Mouse (Mus musculus): Measurements from ENCODE around the gene Slc39a11. TPM values are rescaled to one million over a fixed set of nuclear protein-coding genes. Genes with fewer than 3 reads are reported as not detected.

The Slc39a11 gene
- polyA plus RNA-seq, 1 experiment from 2014 or later = 26.3 TPM

DNA sequence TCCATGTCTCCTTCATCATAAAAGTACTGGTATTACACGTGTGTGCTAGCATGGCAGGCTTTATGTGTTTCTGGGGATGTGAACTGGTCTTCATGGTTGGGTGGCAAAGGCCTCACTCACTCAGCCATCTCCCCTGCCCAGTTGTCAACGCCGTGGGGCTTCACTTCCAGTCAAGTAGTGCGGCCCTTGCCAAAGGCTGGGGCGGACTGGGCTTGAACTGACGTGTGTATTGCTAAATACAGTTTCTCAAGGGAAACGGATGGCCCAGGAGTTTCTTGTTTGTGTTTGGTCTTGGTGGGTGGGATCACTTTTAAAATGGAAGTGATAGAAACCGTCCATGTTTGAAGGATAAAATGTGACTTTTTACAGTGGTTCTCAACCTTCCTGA lies 112.7 kb downstream of the Slc39a11 start:
- Histone ChIP-seq H3K27me3 (no peaks in the 10 kb centered on the region), H3K36me3 (no peaks in the 10 kb centered on the region), H3K27ac (no peak overlapping the region), H3K9ac (no peak overlapping the region), H3K4me2 (no peak overlapping the region), H3K4me3 (no peak overlapping the region), H3K9me3 (no peaks in the 10 kb centered on the region), H3K4me1 (peaks cover 18% of the 10 kb centered on the region)
- ATAC-seq (ENCODE audit: insufficient number of reproducible peaks, insufficient read depth, low FRiP score, low TSS enrichment, low read depth) = no peak
- WGBS = 81% methylated on average over 8 of the region's 8 CpGs

DNA sequence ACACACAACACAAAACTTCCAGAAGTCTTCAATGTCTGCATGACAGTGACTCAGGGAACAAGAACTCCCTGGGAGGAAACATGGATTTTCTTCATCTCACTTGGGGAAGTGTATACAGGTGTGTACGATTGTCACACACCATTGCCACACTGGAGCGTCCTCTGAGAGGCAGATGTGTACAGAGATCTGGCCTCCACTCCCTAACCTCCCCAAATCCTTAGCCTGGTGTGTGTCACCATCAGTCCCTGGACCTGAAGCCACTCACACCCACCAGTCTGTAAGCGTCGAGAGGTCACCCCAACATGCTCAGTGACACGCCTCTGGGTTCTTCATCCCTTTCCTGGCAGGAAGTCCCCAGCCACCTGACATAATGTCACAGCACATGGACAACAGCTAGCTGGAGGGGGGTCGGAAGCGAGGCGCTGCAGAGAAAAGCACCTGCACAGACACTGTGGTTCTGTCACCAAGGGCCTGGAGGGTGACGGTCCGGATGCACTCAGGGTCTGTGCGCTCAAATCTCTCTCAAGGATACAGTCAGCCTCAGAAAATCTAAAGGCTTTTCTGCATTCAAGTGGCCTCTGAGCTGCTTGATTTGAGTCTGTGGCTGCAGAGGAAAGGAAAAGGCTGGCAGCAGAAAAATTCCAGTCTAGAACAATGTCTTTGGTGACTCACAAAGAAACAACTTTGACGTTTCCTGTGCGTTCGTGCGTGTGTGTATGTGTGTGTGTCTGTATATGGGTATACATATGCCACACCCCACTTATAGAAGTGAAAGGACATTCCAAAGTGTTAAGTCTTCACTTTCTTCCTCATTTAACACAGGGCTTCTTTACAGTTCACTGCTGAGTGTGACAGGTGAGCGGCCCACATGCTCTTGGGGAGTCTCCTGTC lies 113.3 kb downstream of the Slc39a11 start:
- WGBS = 87% methylated on average over 16 of the region's 16 CpGs
- Histone ChIP-seq H3K36me3 (no peaks in the 10 kb centered on the region), H3K9me3 (no peaks in the 10 kb centered on the region), H3K27ac (no peak overlapping the region), H3K4me3 (no peak overlapping the region), H3K27me3 (no peaks in the 10 kb centered on the region), H3K9ac (no peak overlapping the region), H3K4me2 (no peak overlapping the region), H3K4me1 (peaks cover 18% of the 10 kb centered on the region)
- no peak for ATAC-seq (ENCODE audit: insufficient number of reproducible peaks, insufficient read depth, low FRiP score, low TSS enrichment, low read depth)

DNA sequence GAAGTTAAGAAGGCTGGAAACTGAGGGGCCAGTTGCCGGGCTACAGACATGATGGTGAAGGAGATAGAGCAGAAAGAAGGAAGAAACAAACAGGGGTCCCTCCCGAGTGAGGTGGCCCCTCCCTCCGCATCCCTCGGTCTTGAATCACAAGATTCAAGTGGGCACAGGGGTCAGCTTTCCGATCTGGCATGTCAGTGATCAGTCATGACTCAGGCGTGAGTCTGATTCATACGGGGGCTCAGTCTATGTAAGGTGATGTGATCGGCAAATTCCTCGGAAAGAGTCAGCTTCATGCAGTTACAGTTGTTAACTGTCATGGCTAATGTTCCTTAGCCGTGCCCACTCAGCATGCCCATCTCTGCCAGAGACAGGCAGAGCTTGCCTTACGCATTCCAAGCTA lies 115.5 kb downstream of the Slc39a11 start:
- Histone ChIP-seq H3K27ac (no peak overlapping the region), H3K4me1 (peaks cover 18% of the 10 kb centered on the region)
- 77% methylated on average over 11 of the region's 11 CpGs for WGBS

DNA sequence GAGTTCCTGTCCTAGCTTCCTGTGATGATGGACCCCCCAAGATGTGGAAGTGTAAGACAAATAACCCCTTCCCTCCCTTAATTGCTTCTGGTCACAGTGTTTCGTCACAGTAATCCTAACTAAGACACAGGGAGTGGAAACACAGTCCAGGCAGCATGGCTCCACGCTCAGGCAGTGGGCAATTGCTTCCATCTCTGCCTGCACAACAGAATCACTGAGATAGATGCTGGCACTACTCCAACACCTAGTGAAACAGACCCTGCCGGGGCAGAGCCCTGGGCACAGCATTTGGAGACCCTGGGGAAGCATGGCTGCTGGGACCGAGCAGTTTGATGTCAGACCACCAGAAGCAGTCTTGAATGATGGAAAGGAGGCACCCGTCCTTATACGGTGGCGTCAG lies 115.9 kb downstream of the Slc39a11 start:
- Histone ChIP-seq H3K27ac (no peak overlapping the region), H3K9me3 (no peaks in the 10 kb centered on the region), H3K36me3 (no peaks in the 10 kb centered on the region), H3K27me3 (no peaks in the 10 kb centered on the region), H3K4me1 (peaks cover 18% of the 10 kb centered on the region), H3K9ac (no peak overlapping the region), H3K4me2 (no peak overlapping the region), H3K4me3 (no peak overlapping the region)
- no peak for ATAC-seq (ENCODE audit: insufficient number of reproducible peaks, insufficient read depth, low FRiP score, low TSS enrichment, low read depth)
- WGBS = 49% methylated on average over 7 of the region's 7 CpGs

More for the DNA sequence above, 115.5 kb downstream of the Slc39a11 start:
- H3K9me3 ChIP-seq = no peaks in the 10 kb centered on the region
- no peaks in the 10 kb centered on the region for H3K36me3 ChIP-seq
- H3K4me2 ChIP-seq = no peak overlapping the region
- no peaks in the 10 kb centered on the region for H3K27me3 ChIP-seq
- no peak overlapping the region for H3K4me3 ChIP-seq
- no peak for ATAC-seq (ENCODE audit: insufficient number of reproducible peaks, insufficient read depth, low FRiP score, low TSS enrichment, low read depth)
- H3K9ac ChIP-seq = no peak overlapping the region

DNA sequence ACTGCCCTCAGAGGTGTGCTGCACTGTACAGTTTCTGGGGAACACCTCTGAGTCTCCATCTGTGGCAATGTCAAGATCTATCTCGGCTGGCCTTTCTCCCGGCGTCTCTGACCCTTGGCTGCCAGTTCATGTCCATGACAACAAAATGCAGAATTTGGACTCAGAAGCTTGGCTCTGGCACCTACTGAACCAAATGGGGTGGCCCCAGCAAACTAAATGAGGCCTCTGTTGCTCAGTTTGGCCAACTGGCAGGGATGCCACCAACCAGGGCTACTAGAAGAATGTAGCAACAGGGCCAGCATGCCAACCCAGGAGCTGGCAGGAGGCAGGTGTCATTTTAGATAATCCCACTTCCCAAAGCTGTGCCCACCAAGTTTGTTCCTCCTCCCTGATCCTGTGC lies 121.5 kb downstream of the Slc39a11 start:
- H3K4me2 ChIP-seq = no peak overlapping the region
- 95% methylated on average over 3 of the region's 3 CpGs for WGBS
- H3K36me3 ChIP-seq = no peaks in the 10 kb centered on the region
- no peaks in the 10 kb centered on the region for H3K27me3 ChIP-seq
- no peak overlapping the region for H3K4me3 ChIP-seq
- ATAC-seq (ENCODE audit: insufficient number of reproducible peaks, insufficient read depth, low FRiP score, low TSS enrichment, low read depth) = no peak
- H3K9ac ChIP-seq = no peak overlapping the region
- H3K27ac ChIP-seq = no peak overlapping the region
- H3K4me1 ChIP-seq = peaks cover 4% of the 10 kb centered on the region; the same call in 1 of the 2 replicates
- H3K9me3 ChIP-seq = no peaks in the 10 kb centered on the region; the same call in 1 of the 2 replicates

DNA sequence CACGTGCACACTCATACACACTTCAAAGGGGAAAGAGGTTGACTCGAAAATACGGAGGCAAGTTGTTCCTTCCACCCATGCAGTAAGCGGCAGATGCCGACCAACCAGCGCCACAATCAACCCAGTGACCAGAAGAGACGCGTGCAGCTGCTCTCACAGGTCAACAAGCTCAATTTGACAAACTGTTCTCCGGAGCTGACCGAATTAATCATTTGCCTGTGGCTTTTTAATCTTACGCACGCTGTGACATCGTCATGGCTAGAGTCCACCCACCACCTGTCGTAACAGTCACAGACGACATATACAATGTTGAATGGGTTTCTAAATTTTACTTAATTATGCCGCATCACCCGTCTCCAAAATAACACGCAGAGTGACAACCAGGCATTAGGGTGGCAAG lies 124.1 kb downstream of the Slc39a11 start:
- H3K4me2 ChIP-seq = no peak overlapping the region
- peaks cover 3% of the 10 kb centered on the region; the same call in 1 of the 2 replicates for H3K4me1 ChIP-seq
- H3K27ac ChIP-seq = no peak overlapping the region
- ATAC-seq (ENCODE audit: insufficient number of reproducible peaks, insufficient read depth, low FRiP score, low TSS enrichment, low read depth) = no peak
- H3K27me3 ChIP-seq = no peaks in the 10 kb centered on the region
- no peak overlapping the region for H3K9ac ChIP-seq
- H3K4me3 ChIP-seq = no peak overlapping the region
- H3K36me3 ChIP-seq = no peaks in the 10 kb centered on the region
- no peaks in the 10 kb centered on the region; the same call in 1 of the 2 replicates for H3K9me3 ChIP-seq
- 92% methylated on average over 18 of the region's 18 CpGs for WGBS

DNA sequence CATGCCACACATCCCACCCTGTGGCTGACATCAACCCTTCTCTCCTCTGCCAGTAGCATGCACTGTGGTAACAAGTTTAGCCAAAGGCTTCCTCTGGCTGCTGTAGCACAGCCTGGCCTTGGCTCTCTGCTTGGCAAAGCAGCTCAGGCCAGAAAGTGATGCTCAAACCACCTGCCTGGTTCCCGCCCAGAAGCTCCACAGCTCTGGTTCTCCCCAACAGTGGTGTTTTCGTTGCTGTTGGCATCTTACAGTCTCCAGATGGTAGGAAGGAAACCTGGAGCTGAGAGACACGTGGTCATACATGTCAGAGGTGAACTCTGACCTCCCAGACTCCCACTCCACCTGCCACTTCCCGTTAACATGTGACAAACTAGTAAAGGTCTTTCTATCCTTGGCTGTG lies 127.2 kb downstream of the Slc39a11 start:
- Histone ChIP-seq H3K27ac (no peak overlapping the region), H3K9ac (no peak overlapping the region), H3K4me1 (peaks cover 28% of the 10 kb centered on the region), H3K27me3 (no peaks in the 10 kb centered on the region), H3K9me3 (no peaks in the 10 kb centered on the region; the same call in 1 of the 2 replicates), H3K4me2 (no peak overlapping the region), H3K4me3 (no peak overlapping the region), H3K36me3 (no peaks in the 10 kb centered on the region)
- WGBS = 79% methylated on average over 4 of the region's 4 CpGs
- ATAC-seq (ENCODE audit: insufficient number of reproducible peaks, insufficient read depth, low FRiP score, low TSS enrichment, low read depth) = no peak

DNA sequence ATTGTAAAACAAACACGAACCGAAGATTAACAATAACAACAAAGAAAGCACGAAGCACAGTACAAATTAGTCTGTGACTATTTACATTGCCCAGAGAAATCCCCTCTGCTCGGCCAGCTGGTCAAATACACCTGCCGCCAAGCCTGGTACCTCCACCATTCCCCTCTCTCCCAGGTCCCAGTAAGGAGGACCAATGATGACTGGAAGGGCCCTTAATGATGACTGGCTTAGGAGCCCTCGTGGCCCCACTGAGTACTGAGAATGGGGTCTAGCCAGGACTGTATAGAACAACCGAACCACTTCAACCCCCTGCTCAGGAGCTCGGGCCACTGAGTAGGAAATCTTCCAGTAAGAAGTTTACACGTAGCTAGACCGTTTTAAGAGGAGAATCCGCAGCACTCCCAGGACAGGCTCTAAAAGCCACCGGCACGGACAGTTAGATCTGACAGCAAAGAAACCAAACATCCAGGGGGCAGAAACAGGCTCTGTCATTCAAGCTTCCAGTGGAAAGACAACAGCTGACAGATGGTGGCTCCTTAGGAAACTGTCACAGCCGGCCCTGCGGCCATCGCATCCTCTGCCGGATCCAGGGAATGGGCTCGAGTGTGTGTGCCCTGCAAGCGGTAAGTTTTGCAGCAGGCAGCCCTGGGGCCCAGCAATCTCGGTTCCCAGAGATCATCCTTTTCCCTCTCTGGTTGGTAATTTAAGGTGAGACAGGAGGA lies 128.2 kb downstream of the Slc39a11 start:
- Histone ChIP-seq H3K27ac (no peak overlapping the region), H3K9me3 (no peaks in the 10 kb centered on the region; the same call in 1 of the 2 replicates), H3K27me3 (no peaks in the 10 kb centered on the region), H3K4me1 (peaks cover 38% of the 10 kb centered on the region), H3K4me2 (no peak overlapping the region), H3K36me3 (no peaks in the 10 kb centered on the region), H3K4me3 (no peak overlapping the region), H3K9ac (no peak overlapping the region)
- 78% methylated on average over 20 of the region's 20 CpGs for WGBS
- ATAC-seq (ENCODE audit: insufficient number of reproducible peaks, insufficient read depth, low FRiP score, low TSS enrichment, low read depth) = no peak

DNA sequence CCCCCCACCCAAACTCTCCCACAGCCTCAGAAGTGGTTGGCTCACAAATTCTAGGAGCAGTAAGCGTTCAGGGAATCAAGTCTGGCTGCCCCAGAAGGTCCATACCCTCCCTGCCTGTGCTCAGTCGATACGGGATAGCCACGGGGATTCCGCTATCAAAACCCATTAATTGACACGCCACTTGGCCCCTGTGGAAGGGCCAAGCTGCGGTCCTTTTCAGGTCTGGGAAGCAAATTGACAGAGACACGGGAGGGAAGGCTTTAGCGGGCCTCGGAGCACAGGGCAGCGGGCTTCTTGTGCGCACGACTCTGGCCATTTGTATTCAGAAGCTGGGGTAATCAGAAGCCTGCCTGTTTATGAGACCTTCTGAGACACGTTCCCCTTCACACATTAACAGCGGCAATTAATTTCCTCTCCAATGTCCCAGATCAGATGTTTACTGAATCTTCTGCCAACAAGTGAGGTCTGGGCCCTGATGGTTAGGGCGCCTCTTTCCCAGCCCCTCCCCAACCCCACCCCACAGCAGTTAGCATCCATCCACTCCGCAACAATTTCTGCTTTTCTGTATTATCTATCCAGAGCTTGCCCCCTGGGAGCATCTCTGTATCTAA lies 128.9 kb downstream of the Slc39a11 start:
- H3K9ac ChIP-seq = no peak overlapping the region
- WGBS = 66% methylated on average over 17 of the region's 17 CpGs
- H3K4me2 ChIP-seq = no peak overlapping the region
- ATAC-seq (ENCODE audit: insufficient number of reproducible peaks, insufficient read depth, low FRiP score, low TSS enrichment, low read depth) = no peak
- H3K36me3 ChIP-seq = no peaks in the 10 kb centered on the region
- no peaks in the 10 kb centered on the region for H3K27me3 ChIP-seq
- H3K27ac ChIP-seq = no peak overlapping the region
- peaks cover 44% of the 10 kb centered on the region for H3K4me1 ChIP-seq
- no peaks in the 10 kb centered on the region for H3K9me3 ChIP-seq
- no peak overlapping the region for H3K4me3 ChIP-seq

DNA sequence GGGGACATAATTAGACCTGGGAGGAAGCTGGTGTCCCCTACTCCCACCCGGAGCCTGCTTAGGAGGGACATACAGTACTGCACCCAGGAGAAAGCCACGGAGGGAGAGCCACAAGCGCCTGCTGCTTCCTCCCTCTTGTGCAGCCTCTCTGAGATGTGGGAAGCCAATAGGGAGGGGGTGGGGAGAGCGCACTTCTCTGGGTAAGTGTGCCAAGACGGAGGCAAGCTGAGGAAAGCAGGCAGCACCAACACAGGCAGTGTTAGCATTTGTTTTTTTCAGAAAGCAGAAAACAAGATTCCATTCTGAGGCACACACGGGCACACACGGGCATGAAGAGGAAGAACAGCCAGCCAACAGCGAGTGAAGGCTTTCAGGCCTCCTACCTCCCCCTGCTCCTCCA lies 129.5 kb downstream of the Slc39a11 start:
- no peak overlapping the region for H3K4me2 ChIP-seq
- no peaks in the 10 kb centered on the region for H3K27me3 ChIP-seq
- no peak overlapping the region for H3K9ac ChIP-seq
- H3K9me3 ChIP-seq = no peaks in the 10 kb centered on the region
- no peak overlapping the region for H3K4me3 ChIP-seq
- H3K4me1 ChIP-seq = peaks cover 44% of the 10 kb centered on the region
- no peak for ATAC-seq (ENCODE audit: insufficient number of reproducible peaks, insufficient read depth, low FRiP score, low TSS enrichment, low read depth)
- 60% methylated on average over 8 of the region's 8 CpGs for WGBS
- H3K27ac ChIP-seq = no peak overlapping the region
- H3K36me3 ChIP-seq = no peaks in the 10 kb centered on the region

DNA sequence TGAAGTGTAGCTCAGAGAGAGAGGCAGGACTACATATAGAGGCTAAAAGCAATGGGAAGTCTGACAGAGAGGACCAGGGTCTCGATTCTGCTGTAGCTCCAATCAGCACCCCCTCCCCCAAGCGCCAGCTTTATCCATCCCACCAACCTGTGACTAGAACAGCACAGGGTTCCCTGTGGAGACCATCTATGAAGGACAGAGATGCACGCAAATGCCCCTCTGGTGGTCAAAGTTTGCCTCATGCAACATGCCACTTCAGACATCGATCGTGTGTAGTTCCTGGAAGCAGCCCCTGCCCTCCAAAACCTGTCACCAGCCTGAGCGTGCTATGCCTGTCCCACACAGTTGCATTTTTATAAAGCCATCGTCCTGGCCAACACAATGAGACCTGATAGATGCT lies 129.9 kb downstream of the Slc39a11 start:
- 76% methylated on average over 7 of the region's 7 CpGs for WGBS
- Histone ChIP-seq H3K9me3 (no peaks in the 10 kb centered on the region), H3K4me1 (peaks cover 44% of the 10 kb centered on the region), H3K36me3 (no peaks in the 10 kb centered on the region), H3K9ac (no peak overlapping the region), H3K4me2 (no peak overlapping the region), H3K27ac (no peak overlapping the region), H3K4me3 (no peak overlapping the region), H3K27me3 (no peaks in the 10 kb centered on the region)
- ATAC-seq (ENCODE audit: insufficient number of reproducible peaks, insufficient read depth, low FRiP score, low TSS enrichment, low read depth) = no peak

Measured in embryonic facial prominence, embryonic 13.5 days (tissue).